Mouse (Mus musculus) granulocyte monocyte progenitor cell, adult 5-6 weeks (primary cell): ENCODE data around the gene A930004D18Rik. TPM values are rescaled to one million over a fixed set of nuclear protein-coding genes. Genes with fewer than 3 reads are reported as not detected.

Source experiments
- ATAC-seq: replicated peaks from 2 replicates; pipeline ENCODE4 v1.8.0; 2016; ENCODE audit warnings: mild to moderate bottlenecking, moderate TSS enrichment, inconsistent platforms; ENCODE audit not compliant: poor library complexity, severe bottlenecking
- total RNA-seq, 2 experiments: library from RNA; stranded (forward) in 1 of 2; stranded (reverse) in 1 of 2; fragments of 200-712, 200-1000 nt in 1 of 2; fragments of >200 nt in 1 of 2; fragmentation: Nextera tagmentation in 1 of 2; gene quantifications; 2 replicates each; pipeline ENCODE4 v1.2.3; 2014 to 2017

A930004D18Rik gene
- total RNA-seq, 2 experiments from 2014 or later, result not detected

DNA sequence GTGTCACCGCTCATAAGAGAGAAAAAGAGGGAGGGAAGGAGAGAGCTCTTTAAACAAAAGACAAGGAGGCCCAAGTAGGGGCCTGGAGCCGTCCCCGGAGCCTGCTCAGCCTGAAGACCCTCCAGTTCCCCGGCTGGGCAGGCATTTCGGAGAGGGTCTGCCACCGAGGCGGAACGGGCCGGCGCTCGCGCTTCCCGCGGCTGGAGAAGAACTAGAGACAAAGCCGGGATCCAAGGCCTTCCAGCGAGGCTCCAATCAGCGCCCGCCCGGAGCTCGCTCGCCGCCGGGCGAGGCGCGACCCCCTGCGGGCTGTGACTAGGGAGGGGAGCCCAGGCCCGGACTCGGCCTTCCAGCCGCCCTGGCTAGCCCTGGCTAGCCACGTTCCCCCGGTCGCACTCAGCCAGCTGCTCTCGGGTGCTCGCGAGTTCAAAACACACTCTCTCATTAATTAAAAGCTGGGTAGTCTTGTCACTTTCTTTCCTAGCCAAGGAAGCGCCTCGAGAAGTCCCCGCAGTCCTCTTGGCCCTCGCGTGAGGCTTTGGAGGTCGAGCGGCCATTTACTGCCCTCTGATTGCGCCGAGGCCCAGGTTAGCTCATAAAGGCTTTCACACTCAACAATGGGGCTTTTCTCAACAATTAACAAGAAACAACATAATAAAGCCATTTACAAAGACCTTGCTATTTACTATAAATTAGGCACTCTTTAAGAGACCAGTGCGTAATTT, 2.2 kb upstream of the A930004D18Rik start:
- ATAC-seq, result no peak

DNA sequence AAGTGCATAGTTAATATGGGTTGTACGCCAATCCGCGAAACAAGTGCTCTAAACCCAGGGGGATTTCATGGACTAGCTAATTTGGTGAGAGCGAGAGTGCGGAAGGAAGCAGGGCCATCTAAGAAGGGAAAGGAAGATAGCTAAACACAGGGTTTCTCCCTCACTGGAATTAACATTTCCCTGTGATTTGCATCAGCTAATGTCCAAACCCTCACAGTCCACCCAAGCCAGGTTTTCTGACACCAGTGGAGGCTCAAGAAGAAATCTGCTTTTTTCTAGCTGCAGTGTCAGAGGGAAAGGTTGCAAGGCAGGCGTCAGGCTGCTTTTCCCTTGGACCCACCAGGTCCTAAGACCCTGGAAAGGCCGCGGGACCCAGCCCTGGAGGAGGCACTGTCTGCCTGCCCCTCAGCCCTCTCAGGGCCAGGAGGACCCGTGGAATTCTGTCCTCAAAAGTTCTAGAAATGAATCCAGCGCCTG, 1.4 kb upstream of the A930004D18Rik start:
- ATAC-seq, result no peak

DNA sequence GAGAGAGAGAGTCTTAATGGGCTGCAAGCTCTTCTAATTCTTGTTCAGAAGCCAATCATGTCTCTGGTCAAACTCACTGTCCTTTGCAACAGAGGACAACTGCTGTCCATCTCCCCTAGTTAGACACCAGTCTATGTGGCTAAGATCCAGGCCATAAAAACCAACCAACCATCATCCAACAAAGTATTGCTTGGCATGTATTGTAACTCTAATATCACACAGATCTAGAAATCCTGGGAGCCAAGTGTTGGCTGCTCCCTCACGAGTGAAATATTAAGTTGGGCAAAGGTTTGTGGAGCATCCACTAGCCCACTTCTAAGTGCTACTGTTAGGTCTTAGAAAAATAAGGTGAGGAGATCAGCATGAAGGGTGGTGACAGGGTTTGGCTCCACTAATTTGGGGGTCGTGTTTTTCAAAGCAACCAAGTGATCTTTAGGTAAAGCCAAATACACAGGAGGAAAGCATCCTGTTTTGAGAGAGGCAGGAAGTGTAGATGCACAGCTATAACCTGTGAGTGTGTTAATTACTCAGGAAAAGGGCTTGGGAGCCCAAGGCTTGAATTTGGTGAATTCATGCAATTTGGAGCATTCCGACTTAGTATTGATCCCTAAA, 710 bp upstream of the A930004D18Rik start:
- ATAC-seq, result no peak

DNA sequence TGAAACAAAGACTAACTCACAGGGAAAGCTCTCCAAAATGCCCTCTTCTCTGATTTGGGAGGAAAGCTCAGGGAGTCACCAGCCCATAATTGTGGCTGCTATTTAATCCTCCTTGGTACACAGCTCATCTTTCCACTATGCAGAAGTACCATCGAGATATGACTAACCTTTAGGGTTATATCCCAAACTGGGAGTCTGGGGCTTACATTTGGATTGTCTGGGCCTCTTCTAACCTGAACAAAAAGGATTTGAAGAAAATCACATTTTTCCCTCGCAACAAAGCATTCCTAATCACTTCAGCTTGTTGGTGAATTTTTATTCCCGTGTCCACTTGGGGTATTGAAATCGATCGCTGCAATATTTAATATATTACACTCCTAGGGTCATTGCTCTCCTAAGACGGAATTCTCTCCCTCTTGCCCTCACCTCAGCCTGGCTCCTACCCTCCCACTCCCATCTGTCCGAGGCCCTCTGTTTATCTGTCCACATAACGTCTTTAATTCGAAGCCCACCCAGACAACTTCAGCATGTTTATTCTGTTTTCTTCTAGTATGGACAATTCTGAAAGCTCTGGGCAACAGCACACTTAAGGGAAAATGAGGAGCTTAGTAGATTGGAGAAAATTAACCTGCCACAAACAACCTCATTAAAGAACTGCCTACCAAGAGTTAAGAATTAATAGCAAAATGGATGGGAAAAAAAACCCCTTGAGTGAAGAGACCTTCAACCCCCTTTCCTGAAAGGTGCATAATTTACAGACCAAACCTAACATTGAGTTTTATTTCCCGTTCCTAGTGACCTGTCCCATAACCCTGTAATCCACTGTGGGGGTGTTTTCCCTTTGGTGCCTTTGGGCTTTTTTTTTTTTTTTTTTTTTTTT, 2.9 kb downstream of the A930004D18Rik start:
- ATAC-seq, result no peak

DNA sequence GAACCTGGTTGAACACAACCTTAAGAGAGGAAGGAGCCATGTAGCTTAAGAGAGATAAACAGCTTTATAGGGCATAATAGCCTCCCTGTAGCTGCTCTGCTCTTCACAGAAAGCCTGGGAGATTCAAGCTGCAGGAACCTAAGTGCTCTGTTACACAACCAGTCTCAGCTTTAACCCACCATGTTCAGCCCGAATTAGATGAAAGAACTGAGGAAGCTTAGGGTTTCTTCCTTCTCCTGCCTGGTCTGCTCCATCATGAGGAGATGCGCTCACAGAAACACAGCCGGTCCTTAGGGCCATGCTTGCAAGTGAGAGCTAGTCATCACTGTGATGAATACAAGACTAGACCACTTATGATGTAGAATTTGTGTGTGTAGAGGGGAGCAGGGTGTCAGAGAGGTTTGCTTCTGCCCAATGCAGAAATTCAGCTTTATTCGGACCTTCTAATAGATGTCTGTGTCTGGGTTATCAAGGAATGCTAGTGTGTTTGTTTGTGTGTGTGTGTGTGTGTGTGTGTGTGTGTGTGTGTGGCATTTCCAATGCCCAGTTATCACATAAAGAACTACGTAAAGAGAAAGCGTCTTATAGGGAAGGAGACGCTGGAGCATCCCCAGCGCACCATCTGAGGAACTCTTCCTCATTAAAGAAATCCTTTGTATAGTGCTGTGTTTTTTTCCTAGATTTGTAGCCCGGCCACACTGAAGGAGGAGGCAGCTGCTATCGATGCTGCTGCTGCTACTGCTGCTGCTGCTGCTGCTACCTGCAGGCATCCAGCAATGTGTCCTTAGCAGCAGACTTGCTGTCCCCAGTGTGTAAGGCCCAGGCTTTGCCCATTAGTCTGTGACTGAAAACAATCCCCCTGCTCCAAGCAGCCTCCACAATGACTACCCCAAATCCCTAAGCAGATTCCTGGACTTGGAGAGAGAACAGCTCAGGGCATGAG, 4.1 kb downstream of the A930004D18Rik start:
- no peak for ATAC-seq

DNA sequence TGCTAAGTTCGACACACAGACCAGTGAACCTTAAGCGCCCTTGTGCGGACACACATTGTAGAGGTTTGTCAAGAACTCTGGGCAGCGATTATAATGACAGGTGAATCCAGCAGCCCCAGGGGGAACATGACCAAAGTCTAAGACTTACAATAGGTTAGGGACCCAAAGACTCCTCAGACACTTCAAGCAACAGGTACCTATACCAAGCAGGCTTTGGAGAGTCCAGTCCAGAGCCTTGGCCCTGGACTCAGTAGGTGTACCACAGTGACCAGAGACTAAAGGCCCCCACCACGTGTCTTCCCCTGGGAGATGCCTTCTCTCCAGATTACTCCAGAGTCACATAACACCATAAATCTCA, 5.0 kb downstream of the A930004D18Rik start:
- ATAC-seq, result no peak

DNA sequence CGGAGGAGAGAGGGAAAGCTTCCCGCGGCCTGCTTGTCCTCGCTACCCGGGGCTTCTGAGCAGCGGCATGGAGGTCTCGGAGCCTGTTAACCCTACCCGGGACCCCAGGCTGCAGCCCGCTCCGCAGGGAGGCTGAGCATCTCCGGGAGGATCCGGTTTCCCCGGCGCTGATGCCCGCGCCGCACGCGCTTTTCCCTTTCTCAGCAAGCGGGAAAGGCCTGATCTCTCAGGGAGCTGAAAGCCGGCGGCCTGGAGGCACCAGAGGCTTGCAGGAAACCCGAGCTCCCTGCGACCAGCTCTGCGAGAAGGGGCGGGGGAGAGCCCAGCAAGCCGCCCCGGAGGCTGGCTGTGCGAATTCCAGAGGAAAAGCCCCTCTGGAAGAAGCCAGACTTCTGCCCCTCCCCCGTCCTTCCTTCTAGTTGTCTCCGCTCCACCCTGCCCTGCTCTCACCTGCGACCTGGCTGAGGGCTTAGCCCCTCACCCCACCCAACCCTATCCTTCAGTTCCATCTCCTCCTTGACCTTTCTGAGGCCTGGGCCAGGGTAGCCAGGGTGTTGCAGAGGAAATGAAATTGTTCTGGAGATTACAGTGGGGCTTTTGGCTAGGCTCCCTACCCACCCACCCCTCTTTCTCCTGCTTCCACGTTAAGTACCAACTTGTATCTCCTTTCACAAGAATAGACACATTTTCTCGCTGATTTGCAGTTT, 5.6 kb downstream of the A930004D18Rik start:
- ATAC-seq, result no peak

DNA sequence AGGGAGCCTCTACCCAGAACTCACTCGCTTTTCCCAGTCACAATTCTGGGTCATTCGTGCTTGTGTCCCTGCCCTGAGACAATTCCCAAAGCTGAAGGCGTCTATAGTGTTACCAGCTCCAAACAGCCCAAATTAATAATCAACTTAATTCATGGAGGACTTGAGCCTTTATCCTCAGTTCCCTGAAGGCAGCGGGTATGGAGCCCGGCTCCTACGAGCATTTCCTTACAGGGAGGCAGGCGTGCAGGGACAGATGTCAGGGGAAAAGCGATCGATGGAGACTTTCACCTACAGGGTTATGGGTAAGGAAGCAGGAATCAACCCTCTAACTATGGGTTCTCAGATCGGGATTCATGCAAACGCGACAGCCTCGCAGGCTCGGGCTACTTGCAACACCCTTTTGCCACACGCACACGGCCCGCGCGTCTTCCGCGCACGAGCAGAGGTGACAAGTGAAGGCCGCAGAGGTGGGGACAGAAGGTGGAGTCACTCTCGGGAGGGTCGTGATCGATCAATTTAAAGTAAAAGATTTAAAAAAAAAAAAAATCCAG, 6.2 kb downstream of the A930004D18Rik start:
- no peak for ATAC-seq

DNA sequence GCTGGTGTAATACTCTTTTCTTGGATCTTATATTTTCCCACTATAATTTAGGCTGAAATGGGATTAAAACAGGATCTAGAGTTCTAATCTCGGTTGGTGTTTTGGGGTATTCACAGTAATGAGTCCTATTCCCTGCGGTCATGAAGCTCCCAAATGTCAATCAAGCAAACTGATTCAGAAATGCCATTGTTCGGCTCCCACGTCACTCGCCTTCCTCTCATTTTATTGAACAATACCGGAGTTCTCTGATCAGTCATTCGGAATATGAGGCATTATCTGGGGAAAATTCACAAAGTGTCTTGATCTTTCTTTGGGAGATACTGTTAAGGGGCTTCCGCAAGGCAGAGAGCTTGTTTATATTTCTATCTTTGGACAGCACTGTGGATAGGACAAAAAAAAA, 7.0 kb downstream of the A930004D18Rik start:
- ATAC-seq, result no peak

DNA sequence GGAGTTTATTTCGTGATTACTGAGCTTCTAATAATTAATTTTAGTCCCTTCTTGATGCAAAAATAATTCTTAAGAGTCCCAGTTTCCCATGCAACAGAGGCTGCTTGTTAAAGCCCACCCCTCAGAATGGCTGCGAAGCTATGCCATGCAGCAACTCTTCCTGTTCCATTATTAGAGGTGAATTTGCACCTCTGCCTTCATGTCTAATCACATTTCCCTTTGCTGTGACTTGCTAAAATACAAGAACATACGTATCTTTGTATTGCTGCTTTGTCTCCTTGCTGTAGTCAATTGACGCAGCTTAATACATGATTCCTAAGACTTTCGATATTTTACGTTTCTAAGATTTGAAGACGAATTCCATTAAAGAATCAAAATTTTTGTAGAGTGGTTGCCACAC, 7.9 kb downstream of the A930004D18Rik start:
- ATAC-seq, result no peak

DNA sequence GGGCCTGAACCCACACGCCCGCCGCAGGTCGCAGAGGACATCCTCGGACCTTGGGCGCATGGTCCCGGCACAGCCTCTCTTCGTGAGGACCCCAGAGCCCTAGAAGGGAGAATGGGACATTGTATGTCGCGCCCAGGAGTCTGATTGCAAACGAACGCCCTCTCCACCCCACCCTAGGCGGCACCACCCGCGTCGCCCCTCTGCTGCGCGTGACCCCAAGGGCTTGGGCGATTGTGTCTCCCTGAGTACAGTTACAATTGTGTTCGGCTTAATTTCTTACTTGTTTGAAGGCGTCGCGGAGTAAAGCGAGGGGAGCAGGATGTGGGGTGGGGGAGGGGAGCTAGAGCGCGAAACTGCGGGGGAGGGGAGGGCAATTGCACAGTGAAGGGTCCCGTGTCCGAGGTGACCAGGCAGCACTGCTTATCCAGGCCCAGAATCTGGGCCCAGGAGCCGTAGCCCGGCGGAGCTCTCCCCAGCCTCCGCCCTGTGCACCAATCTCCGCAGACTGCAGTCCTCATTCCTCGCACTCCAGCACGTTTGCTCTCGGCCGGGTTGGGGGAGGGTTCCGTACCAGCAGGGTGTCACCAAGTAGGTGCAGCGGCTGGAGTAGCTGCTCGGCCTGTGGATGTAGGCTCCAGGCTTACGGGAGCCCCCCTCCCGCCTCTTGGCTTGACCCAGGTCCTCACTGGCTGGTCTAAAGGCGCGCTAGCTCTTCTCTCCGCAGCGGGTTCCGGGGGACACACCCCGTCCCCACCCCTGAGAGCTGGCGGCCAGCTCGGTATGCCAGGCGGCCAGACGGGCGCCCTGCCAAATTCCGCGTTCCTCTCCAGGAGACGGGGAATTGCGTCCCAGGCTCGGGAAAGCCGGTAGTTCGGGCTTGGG, 9.2 kb downstream of the A930004D18Rik start:
- ATAC-seq, result peak; percentile 31

DNA sequence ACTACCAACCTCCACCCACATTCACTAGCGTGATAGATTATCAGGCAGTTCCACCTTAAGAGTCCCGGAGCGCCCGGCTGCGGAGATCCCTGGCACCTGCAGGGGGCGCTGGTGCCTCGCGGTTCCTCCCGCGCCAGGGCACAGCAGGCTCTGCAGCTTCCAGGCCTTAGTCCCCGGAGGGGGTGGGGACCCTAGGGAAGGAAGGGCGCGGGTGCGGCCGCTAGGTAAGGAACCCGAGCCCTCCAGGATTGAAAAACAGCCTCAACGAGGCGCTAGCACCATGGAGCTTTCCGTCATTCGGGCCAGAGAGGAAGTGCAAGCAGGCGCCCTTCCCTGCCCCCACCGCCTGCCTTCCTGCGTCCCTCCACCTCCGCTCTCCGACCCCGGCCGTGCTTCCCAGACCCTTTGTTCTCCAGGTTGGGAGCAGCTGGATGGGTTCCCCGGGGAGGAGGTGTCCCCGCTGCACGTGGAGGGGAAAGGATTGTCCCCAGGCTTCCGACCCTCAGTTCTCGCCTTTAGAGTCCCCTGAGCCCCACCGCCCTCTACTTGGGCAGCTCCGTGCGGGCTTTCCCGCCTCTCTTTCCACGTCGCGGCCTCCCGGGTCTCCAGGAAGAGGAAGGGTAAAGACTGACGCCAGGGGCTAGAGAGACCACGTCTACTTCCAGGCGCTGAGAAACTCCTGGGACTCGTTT, 9.9 kb downstream of the A930004D18Rik start:
- ATAC-seq, result peak; percentile 83

DNA sequence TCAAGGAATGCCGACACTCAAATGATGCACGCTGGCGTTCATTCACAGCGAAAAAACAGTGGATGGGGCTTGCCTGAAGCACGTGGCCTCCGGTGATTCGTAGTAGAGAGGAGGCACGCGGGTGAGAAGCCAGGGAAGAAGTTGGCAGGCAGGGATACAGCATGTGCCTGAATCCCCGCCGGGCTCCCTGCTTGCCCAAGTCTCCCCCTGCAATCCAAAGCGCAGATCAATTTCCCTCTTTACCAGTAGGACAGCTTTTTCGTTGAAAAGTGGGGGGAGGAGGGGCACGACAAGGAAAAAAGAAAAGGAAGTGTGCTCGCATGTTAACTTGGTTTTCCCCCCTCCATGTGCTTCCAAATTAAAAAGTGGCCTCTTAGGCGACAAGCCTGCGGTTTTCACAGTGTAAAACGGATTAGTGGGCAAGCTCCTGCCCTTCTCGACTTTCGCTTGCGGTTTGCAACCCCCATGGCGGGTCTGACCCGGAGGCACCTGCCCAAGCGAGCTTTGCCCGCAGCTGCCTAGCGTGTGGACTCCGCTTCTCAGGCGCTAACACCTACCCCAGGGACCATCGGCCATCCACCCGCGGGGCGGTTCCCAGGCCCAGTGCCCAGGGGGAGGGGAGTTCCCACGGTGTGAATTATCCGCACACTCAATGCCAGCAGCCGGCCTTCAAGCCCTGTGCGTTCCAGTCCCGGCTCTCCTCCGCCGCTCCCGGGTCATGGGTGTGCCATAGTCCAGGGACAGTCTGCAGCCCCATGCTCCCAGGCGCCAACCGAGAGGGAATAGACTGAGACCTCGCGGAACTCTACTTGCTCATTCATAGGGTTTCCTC, 11.2 kb downstream of the A930004D18Rik start:
- ATAC-seq, result peak; percentile 19

DNA sequence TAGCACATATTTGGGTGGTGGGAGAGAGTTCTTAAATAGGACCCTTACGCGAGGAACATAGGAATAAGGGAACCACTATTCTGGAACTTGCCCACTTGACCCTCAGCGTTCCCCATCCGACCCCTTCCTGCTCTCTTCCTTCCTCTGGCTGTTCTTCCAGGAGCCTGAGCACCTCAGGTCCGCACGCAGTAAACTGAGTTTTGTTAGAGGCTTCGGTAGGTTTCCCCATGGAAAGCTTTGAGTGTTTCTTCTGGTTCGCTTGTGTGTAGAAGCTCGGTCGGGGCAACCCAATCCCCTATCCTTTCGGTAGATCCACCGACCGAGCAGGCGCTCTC, 11.8 kb downstream of the A930004D18Rik start:
- ATAC-seq, result no peak

DNA sequence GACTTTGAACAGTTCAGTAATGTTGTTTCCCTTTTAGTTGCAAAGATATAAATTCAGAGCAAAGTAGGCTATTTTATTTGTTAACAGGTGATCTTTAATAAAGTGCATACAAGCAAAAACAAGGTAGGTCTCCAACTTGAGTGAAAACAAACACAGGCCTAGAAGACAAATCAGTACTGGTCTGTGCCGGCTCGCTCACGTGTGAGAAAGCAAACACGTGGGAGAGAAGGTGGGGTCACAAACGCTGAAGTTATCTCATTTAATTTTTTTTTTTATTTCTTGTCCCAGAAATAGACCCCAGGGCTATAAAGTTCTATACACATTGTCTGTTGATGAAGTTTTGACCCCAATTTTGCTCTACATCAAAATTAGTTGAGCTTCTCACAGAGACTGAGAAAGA, 12.4 kb downstream of the A930004D18Rik start:
- ATAC-seq, result no peak

DNA sequence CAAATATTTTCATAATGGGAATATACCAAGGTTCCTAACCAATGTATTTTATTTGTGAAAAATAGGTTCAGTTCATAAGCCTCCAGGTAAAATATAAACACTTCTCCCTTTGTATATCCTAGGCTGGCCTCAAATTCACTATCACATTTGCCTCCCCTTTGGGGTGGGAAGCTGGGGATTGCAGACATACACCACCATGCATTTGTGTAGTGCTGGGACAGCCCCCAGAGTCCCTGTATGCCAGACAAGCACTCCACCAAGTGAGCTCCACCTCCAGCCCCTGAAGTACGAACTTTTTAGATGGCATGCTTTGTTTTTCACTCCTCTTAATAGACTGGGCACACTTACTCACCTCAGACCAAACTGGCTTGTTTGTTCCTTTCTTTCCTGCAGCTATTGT, 14.7 kb downstream of the A930004D18Rik start:
- ATAC-seq, result no peak

DNA sequence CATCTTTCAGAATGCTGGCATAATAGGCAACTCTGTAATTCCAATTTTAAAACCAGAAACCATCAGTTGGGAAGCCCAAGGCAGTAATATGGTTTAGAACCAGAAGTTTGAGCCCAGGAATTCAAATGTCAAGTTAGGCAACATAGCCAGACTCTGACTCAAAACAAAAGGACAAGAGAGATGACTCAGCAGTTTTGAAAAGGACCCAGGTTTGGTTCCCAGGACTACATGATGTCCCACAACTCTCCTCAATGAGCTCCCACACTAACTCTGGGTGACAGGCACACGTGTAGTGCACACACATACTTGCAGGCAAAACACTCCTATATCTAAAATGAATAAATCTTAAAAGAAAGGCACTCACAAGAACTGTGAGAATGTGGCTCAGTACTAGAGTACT, 18.4 kb downstream of the A930004D18Rik start:
- no peak for ATAC-seq
